Mouse (Mus musculus): ENCODE results near the gene Lsm10.

Gene Lsm10

GRCm38 (mm10) chr4:126097711-126098253 lies 1.4 kb downstream of the Lsm10 start:
- no peak for DNase-seq

DNA sequence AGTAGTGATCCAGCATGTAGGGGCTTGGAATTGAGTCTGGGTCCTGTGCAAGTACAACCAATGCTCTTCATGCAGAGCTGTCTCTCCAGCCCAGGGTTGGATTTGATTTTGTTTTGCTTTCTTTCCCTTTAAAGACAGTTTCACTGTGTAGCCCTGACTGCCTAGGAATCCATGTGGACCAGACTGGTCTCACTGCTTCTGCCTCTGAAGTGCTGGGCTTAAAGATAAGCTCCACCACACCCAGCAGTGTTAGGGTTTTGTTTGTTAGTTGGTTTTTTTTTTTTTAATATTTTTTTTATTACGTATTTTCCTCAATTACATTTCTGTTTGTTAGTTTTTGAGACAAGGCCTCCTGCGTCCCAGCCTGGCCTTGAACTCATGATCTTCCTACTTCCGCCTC lies 2.9 kb downstream of the Lsm10 start:
- DNase-seq, result no peak

- no peak for DNase-seq
Measured at GRCm38 (mm10) chr4:126100764-126101163, 4.3 kb downstream of the Lsm10 start.

DNA sequence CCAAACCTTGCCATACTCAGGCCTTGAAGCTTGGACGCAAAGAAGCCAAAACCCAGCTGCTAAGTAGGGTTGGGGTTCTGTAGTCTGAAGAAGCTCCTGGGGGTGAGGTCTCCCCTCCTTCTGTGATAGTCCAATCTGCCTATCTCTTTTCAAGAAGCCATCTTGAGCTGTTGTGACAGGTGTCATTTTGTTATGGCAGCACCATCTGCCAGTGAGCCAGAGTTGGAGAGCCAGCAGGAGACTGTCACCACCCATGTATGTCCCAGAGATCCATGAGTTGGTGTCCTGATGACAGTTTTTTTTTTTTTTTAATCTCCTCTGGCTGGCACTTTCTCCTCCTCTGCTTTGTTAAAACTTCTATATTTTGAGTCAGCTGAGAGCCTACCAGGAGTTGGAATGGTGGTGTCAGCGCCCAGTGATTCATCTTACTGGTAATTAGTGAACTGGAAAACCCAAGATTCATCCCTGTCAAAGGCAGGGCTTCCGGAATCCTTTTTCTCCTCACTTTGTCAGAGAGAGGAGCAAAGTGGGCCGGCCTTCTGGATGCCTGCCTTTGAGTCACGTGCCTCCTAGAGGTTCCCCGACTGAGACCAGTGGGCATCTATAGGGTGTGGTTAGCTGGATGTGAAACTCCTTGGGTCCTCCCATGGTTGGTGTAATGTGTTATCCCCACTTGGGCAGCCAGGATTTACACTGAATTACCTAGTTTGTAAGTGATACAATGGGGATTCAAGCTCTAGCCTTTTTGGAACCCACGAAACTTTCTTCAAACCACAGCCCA lies 5.8 kb downstream of the Lsm10 start:
- peak; percentile 47 to 57 for DNase-seq

DNA sequence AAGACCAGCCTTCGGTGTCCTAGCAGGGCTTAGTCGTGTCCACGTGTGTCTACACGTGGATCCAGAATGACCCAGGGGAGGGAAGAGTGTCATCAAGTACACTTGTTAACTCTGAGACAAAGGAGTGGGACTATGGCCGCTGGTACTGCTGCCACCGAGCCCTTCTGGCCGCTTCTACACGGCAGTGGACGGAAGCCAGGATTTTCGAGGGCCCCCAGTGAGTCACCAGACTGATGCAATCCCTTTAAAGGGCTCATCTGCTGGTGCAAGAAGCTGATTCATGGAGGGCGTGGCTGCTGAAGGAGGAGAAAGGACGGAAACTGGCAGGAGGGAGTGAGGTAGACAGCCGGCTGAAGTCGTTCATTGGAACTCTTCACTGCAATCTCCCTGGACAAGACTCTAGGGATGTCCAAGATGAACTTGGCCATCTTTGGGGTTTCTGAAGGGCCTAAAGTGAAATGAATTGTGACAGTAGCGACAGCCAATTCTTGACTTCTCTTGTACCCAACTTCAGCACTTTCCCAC lies 6.7 kb downstream of the Lsm10 start:
- DNase-seq, result peak; percentile 86 to 93

- DNase-seq, result peak; percentile 97 to 98
Measured at GRCm38 (mm10) chr4:126103590-126104068, 7.2 kb downstream of the Lsm10 start, which contains the start of gene Stk40. Stk40 (plus strand) TSS chr4:126103957.

DNA sequence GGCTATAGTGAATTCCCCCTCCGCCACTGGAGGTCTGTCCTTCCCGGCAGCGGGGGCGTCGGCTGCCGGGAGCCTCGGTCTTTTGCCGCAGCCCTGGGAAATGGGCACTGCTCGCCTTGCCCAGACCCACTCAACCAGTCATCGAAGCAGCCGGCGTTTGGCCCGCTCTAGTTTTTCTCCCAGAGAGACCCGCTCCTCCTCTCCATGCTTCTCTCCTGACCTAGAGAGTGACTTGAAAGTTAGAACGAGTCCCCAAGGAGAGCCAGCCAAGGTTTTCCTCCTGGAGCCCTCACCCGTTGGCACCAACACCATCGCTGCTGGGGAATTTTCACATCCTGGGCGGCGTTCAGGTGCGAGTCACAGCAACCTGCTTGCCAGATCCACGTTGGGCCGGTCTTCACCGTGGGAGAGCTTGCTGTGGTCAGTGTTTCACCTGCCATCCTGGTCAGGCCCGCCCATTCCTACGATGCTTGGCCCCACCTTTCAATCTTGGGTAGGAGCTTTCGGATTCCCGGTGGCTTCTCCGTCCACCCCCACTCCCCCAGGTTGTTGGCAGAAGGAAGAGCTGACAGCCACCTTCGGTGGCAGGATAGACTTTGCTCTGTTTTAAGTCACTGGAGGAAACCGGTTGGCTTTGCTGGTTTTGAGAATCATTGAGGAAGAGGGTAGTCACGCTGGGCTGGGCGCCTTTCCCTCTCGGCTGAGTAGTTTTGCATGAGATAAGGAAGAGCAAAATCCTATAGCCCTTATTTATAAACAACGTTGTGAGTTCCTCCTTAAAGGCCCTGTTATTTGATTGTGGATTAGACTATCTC lies 8.0 kb downstream of the Lsm10 start:
- peak; percentile 88 to 93 for DNase-seq

DNA sequence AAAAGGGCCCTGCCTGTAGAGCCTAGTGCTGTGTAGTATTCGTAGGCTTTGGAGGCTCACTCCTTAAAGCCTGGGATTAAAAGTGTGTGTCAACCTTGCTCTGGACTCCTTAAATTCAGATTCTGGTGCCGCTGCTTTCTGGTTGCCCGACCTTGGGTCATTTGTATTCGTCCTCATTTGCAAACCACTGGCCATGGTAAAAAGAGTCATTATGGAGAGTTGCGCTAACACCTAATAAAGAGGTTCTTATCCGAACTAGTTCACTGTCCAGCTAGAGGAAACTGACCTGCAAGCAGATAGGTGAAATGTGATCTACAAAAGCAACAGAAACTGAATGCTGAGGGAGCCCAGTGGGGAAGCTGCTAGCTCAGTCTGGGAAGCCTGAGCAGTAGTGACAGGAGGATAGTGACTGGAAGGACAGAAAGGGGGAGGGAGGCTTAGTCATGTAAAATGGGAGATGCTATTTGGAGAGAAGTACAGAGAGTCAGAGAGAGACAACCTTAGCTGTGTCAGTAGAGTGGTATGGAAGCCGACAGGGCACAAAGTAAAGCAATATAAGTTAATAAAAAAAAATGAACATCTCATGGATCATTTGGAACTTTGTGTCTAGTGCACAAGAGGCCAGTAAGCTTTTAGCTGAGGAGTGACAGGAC lies 8.8 kb downstream of the Lsm10 start:
- no peak for DNase-seq

DNA sequence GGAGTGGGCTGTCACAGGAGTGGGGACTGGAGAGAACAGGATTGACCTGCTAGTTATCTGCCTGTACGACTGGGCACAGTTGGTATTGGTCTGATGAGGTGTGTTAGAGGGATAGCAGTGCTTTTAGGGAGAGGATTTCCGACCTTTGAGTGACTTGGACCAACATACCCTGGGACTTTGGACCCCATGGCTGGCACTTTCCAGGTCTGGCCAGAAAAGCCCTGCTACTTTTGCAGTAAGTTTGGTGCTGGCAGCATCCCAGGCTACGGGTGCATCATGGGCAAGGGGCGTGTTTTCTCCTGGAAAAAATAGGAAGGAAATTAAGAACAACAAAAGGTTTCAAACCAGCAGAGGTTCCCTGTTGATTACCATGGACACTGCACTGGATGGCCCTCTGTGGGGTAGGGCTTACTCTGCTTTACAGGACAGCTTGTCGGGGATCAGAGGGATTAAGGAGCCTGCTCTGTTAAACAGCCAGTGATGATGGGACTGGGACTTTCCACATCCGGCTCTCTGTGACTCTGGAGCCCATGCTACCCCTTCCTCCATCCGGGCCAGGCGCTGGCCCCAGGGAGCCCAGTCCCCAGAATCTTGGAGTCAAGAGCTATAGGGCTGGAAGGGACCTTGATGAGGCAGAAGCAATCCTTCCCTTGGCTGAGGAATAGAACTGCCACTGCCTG lies 11.8 kb downstream of the Lsm10 start:
- peak; percentile 95 for DNase-seq

DNA sequence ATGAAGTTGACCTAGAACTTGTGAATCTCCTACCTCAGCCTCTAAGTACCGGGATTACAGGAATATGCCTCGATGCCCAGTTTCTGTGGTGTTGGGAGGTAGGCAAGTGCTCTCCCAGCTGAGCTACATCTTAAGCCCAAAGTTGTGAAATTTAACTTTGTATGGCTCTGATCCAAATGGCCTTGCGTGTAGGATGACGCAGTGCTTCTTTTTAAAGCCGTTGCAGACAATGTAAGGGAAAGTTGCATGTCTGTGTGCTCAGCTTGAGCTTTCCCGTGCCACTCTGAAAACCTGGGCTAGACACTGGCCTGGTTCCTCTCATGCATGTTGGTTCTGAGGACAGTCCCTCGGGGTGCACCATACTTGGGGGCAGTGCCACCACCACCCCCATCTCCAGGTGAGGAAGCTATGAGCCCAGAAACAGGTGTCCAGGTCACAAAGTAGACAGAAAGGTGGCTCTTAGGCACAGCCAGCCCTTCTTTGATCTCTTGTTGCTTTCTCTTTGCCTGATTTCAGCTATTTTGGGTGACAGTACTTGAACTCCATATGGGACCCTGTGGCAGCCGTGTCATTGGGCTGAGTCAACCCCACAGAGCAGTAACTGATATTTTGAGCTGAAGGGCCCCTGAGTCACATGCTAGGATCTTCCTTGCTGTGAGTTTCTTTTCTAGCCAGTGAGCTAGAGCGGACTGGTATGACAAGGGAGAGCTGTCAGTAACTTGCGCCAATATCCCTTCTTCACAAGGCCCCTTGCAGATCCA lies 13.4 kb downstream of the Lsm10 start:
- DNase-seq, result peak in 1 of 2 experiments; percentile 50

GRCm38 (mm10) chr4:126110374-126111152 lies 14.1 kb downstream of the Lsm10 start:
- peak; percentile 88 to 90 for DNase-seq

- peak; percentile 57 to 65 for DNase-seq
Measured at GRCm38 (mm10) chr4:126111153-126111549, 14.7 kb downstream of the Lsm10 start.

GRCm38 (mm10) chr4:126113243-126113642 lies 16.8 kb downstream of the Lsm10 start:
- no peak for DNase-seq

- DNase-seq, result peak; percentile 67 to 78
Measured at GRCm38 (mm10) chr4:126113943-126114342, 17.5 kb downstream of the Lsm10 start.

DNA sequence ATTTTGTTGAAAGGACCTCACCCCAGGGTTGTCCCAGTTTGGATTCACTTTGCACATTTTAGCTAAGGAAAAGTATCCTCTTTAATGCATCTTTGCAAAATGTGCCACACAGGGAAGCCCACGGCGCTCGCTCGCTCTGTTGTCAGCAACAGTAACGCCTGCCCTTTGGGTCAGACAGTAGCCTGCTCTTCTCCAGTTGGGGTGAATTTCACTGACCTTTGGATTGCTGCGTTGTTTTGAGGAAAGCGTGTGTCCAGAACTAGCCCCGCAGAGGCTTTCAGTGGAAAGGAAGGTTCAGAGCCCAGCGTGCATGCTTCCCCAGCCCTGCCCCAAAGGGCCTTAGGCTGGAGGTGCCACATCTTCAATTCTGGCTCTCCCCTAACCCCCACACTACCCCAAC lies 19.0 kb downstream of the Lsm10 start:
- DNase-seq, result peak; percentile 40 to 47

DNA sequence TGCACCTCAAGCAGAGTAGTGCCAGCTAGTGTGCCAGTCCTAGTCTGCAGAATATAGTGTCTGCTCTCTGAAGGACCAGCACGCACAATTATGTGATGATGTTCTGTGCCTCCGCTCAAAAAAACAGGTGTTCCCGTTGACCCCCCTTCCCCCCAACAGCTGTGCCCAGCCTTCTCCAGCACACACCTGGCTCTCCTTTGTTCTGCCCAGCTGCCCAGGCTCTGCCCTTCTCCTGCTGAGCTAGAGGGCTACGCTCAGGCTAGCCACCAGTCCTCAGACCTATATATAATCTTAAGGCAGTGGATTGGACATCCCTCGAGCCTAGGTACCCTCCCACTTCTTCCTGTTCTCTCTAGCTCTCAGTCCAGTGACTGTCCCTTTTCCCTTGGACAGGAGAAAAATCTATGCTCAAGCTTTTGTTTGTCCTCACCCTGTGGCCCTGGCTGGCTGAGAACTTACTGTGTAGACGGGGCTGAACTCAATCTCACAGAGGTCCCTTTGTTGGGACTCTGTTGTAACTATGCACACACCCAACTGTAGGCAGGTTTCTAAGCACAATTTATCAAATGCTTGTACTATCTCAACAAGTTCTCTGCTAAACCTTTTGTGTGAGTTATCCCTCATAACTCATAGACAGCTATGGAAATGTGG lies 19.6 kb downstream of the Lsm10 start:
- no peak for DNase-seq

GRCm38 (mm10) chr4:126117116-126117515 lies 20.7 kb downstream of the Lsm10 start:
- DNase-seq, result no peak

DNA sequence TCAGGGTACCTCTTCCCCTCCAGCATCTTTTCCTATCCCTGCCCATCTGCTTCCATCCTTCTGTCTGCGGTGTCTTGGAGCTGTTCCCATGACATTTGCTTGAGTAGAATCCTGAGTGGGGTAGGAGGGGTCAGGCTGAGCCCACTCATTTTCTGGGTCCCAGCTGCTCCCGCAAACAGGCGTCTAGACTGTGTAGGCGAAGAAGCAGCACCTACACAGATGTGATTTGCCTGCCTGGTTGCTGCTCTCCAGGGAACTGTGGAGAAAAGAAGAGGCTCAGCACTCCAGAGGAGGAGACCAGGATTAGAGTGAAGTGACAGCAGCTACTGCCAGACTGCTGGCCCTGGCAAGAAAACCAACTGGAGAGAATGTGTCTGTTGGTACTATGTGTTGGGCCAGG lies 22.2 kb downstream of the Lsm10 start:
- DNase-seq, result no peak

DNA sequence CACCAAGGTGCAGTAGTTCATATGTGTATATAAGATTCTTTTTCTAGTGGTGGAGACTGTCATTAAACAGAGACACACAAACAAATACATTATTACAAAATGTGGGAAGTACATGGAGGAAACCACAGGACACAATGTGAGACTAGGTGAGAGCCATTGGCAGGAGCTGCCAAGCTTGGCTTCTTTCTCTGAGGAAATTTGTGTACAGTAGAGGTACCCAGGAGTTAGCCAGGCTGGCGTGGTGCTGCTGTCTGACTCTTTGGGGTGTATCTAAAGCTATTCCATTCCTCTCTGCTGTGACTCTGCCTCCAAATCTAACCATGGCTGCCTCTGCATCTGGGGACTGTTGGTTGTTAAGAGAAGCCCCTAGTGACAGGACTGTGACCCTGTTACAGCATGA lies 22.6 kb downstream of the Lsm10 start:
- no peak for DNase-seq

DNA sequence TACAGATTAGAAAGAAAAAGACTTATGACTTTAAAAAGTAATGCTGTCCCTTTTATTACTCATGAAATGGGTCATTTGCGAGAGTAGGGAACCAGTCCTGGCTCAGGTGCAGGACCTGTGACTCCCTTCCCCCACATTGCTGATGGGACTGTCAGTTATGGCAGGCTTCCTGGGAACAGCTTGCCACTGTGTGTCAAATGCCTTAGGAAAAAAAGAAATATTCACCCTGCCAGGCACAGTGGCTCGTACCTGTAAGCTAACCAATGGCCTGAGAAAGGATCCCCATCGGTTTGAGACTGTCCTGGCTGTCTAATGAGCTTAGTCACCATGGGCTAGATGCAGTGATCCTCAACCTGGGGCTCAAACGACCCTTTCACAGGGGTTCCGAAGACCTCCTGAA lies 23.6 kb downstream of the Lsm10 start:
- no peak for DNase-seq

Measured in kidney, postnatal 36 days (tissue).